Mouse (Mus musculus) lung, embryonic 16.5 days (tissue): Measurements from ENCODE around the gene Foxp1. TPM values are rescaled to one million over a fixed set of nuclear protein-coding genes. Genes with fewer than 3 reads are reported as not detected.

Experiments used
- ATAC-seq: fragments of 200-750 bp; cut with Nextera tagmentation; 2 replicates; pipeline ENCODE4 v1.8.0; 2017; ENCODE audit warnings: low read depth, mild to moderate bottlenecking, moderate library complexity
- H3K27ac ChIP-seq: fragments of 300-500 bp; sonication (generic); 2 replicates; pipeline ENCODE4 v1.5.1; 2014; ENCODE audit warnings: mild to moderate bottlenecking, control low read depth, low read length
- H3K27me3 ChIP-seq: fragments of 300-500 bp; sonication (generic); 2 replicates; pipeline ENCODE4 v1.6.1; 2014; ENCODE audit warnings: low read depth, low read length, mixed read lengths; ENCODE audit not compliant: control insufficient read depth, insufficient read depth
- H3K36me3 ChIP-seq: fragments of 300-500 bp; sonication (generic); 2 replicates; pipeline ENCODE4 v1.6.1; 2014; ENCODE audit warnings: low read length; ENCODE audit not compliant: control insufficient read depth, insufficient read depth
- H3K4me1 ChIP-seq: fragments of 300-500 bp; sonication (generic); replicated peaks from 2 replicates; pipeline ENCODE4 v1.6.1; 2014; ENCODE audit warnings: low read length, mixed read lengths; ENCODE audit not compliant: control insufficient read depth, insufficient read depth
- H3K4me2 ChIP-seq: fragments of 300-500 bp; sonication (generic); 2 replicates; pipeline ENCODE4 v1.6.1; 2014; ENCODE audit warnings: low read depth, low read length, control low read depth
- H3K4me3 ChIP-seq: fragments of 300-500 bp; sonication (generic); 2 replicates; pipeline ENCODE4 v1.5.1; 2014; ENCODE audit warnings: mild to moderate bottlenecking, low read length, control low read depth
- H3K9ac ChIP-seq: fragments of 300-500 bp; sonication (generic); 2 replicates; pipeline ENCODE4 v1.6.1; 2014; ENCODE audit warnings: low read length, control low read depth
- H3K9me3 ChIP-seq: fragments of 300-500 bp; sonication (generic); 2 replicates; pipeline ENCODE4 v1.6.1; 2016; ENCODE audit warnings: low read length; ENCODE audit not compliant: control insufficient read depth
- WGBS: fragments of 180-500 bp; shearing (Covaris S2); extraction: QIAGEN DNeasy Blood & Tissue Kit; methylation state at CpG from one replicate; pipeline ENCODE4 v1.1.7; 2014; 5-methylcytosine and 5-hydroxymethylcytosine counted together
- polyA plus RNA-seq: library from polyadenylated mRNA; unstranded; fragments of >200 nt; fragmentation: Nextera tagmentation; extraction: Ambion mirVana; gene quantifications from 2 replicates; pipeline ENCODE4 v1.2.1, GENCODE M21; 2015

Foxp1 gene
- polyA plus RNA-seq, 1 experiment from 2014 or later = 116 TPM

DNA sequence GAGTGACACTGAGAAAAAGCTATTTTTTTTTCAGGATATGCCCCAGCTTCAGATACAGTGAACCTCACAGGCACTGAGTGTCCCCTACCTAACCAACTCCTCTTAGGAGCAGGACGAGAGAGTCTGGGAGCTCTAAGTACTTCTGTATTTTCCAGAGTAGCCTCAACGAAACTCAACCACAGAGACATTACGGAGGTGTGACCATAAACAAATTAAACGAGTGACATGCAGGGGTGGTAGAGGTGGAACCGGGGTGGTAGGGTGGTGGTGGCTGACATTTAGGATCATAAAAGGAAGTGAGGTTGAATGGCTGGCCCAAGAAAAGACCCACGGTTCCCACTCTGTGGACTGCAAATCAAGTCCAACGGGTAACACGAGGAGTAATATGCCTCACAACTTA, 274.1 kb downstream of the Foxp1 start:
- no peaks in the 10 kb centered on the region for H3K9me3 ChIP-seq
- H3K27ac ChIP-seq = no peak overlapping the region
- no peaks in the 10 kb centered on the region for H3K4me1 ChIP-seq
- no peak overlapping the region for H3K9ac ChIP-seq
- H3K4me2 ChIP-seq = no peak overlapping the region
- no peaks in the 10 kb centered on the region; the same call in 1 of the 2 replicates for H3K36me3 ChIP-seq
- H3K4me3 ChIP-seq = no peak overlapping the region
- 67% methylated on average over 8 of the region's 8 CpGs for WGBS
- H3K27me3 ChIP-seq = no peaks in the 10 kb centered on the region
- ATAC-seq = no peak

DNA sequence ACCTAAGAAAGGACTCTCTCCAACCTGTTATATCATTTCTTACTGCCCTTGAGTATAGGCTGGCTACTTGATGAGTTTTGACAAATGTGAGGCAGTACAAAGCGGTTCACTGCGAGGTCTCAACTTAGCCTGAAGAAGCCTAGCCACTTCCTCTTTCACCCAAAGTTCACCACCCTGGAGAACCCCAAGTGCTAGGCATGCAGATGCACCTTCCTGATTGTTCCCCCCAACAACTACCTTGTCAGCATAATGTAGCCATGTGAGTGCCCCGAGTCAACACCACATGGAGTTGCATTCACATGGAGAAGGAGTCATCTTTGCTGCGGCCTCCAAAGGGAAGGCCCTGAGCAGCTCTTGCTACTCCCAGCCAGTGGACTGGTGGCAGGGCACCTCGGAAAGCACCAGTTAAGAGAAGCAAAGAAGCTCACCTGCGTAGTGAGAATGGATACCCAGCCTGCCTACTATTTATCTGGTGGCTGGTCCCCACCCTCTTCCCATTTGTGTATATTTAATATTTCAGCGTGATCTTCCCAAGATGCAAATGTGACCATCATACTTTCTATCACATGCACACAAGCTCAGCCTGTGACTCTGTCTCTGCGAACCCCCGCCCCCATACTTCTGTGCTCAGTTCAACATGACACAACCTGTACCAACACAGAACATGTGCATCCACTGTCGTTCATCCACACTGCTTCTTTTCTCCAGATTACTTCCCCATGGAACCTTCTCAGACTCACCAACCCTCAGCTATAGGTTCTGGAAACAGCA, 280.7 kb downstream of the Foxp1 start:
- Histone ChIP-seq H3K27ac (no peak overlapping the region), H3K9me3 (no peaks in the 10 kb centered on the region), H3K4me3 (no peak overlapping the region), H3K36me3 (no peaks in the 10 kb centered on the region; the same call in 1 of the 2 replicates), H3K4me1 (no peaks in the 10 kb centered on the region), H3K4me2 (no peak overlapping the region), H3K27me3 (no peaks in the 10 kb centered on the region), H3K9ac (no peak overlapping the region)
- WGBS = 93% methylated on average over 10 of the region's 10 CpGs
- no peak for ATAC-seq

DNA sequence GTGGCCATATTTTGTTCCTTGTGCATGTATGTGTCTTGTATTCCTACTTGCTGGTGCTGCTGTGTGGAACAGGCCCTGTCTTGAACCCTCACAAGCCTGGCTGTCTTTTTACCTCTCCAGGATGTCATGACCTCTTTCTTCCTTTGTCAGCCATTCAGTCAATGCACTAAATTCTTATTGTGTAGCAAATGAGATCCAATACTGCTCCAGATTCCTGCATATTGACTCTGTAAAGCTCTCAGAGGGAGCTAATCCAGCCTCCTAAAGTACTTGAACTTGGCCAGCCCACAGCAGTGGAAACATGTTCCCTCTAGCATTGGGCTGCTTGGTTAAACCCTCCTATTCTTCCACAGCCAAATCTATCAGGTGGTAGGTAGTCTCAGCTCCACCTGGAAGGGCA, 281.8 kb downstream of the Foxp1 start:
- Histone ChIP-seq H3K9ac (no peak overlapping the region), H3K9me3 (no peaks in the 10 kb centered on the region), H3K4me2 (no peak overlapping the region), H3K4me3 (no peak overlapping the region), H3K4me1 (no peaks in the 10 kb centered on the region), H3K27ac (no peak overlapping the region), H3K36me3 (no peaks in the 10 kb centered on the region), H3K27me3 (no peaks in the 10 kb centered on the region)
- no peak for ATAC-seq

DNA sequence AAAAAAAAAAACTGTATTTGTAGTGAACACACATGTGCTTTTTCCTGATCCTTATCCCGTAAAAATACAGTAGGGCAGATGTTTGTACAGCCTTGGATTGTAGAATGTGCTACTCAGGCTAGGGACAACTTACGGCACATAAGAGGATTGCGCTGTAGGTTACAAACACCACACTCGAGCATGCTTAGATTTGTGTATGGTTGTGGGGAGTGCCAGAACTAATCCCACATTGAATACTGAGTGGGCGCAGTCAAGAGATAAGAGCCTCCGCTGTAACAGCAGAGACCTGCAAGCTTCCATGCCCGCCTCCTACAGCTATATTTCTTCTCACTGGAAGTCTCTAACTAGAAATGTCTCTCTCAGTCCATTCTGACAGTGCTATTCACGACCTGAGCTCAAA, 286.9 kb downstream of the Foxp1 start:
- no peak overlapping the region for H3K27ac ChIP-seq
- H3K9ac ChIP-seq = no peak overlapping the region
- H3K27me3 ChIP-seq = no peaks in the 10 kb centered on the region
- no peak overlapping the region for H3K4me3 ChIP-seq
- no peaks in the 10 kb centered on the region for H3K9me3 ChIP-seq
- H3K4me1 ChIP-seq = no peaks in the 10 kb centered on the region
- ATAC-seq = no peak
- H3K4me2 ChIP-seq = no peak overlapping the region
- H3K36me3 ChIP-seq = no peaks in the 10 kb centered on the region
- 52% methylated on average over 8 of the region's 8 CpGs for WGBS

DNA sequence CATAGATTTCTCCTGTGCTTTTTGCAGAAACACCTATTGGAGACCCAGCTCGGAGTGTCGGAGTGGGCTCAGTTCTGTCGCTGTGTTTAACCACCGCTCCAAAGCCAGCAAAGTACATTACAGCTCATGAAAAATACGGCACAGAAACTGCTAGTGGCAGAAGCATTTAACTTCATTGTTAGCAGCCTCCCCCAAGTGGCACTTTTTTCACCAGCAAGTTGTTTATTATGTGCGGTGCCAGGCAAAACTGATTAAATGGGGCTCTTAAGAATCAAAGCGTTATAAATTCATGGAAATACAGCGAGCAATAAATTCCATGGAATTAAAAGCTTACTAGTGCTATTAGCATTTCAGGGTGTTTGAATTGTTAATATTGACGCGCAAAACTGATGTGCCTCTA, 289.1 kb downstream of the Foxp1 start:
- Histone ChIP-seq H3K9me3 (no peaks in the 10 kb centered on the region), H3K27me3 (no peaks in the 10 kb centered on the region), H3K9ac (no peak overlapping the region), H3K36me3 (no peaks in the 10 kb centered on the region), H3K4me1 (no peaks in the 10 kb centered on the region), H3K27ac (no peak overlapping the region), H3K4me3 (no peak overlapping the region), H3K4me2 (no peak overlapping the region)
- ATAC-seq = no peak
- WGBS = 89% methylated on average over 10 of the region's 10 CpGs

DNA sequence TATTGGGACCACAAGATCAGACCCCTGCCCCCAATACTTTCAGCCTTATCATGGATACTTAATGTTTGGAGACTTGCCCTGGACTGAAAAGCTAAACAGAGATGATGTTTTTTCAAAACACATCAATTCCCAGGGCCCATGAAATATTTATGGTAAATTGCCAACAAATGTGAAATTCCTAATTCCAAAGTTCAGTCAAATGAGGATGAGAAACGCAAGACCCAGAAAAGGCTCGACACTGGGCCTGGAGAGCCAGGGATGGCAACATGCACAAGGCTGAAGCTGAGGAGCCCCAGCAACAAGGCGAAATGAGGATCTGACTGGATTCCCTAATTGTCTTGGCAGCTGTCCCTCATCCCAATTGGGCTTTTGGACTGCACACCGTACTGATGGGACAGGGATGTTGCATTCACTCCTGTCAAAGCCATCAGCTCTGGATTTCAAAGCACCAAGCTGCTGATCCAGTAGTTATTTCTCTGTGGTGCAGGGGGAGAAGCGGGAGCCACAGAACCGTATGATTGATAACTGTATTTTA, 294.1 kb downstream of the Foxp1 start:
- H3K4me2 ChIP-seq = no peak overlapping the region
- no peak for ATAC-seq
- 62% methylated on average over 6 of the region's 6 CpGs for WGBS
- H3K9me3 ChIP-seq = no peaks in the 10 kb centered on the region
- no peaks in the 10 kb centered on the region for H3K27me3 ChIP-seq
- no peaks in the 10 kb centered on the region for H3K36me3 ChIP-seq
- H3K4me1 ChIP-seq = no peaks in the 10 kb centered on the region
- H3K27ac ChIP-seq = no peak overlapping the region
- H3K4me3 ChIP-seq = no peak overlapping the region
- H3K9ac ChIP-seq = no peak overlapping the region

DNA sequence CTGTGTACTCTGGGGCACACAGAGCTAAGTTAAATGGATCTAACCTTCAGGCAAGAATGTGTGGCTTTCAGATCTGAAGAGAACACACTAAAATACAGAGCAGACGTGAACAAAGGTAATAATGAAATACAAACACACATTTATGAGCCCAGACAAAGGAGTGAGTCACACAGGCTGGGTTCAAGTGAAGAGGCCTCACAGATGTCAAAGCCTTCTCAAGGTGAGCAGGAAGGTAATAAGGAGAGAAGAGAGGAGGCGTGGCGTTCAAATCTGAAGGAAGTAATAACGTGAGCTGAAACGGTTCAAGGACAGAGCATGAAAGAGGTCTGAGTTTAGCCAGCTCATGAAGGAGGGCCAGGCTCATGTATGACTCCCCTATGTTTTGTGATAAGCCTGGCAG, 301.4 kb downstream of the Foxp1 start:
- no peaks in the 10 kb centered on the region for H3K4me1 ChIP-seq
- 77% methylated on average over 5 of the region's 5 CpGs for WGBS
- no peak overlapping the region for H3K4me2 ChIP-seq
- H3K9me3 ChIP-seq = no peaks in the 10 kb centered on the region
- no peak overlapping the region for H3K4me3 ChIP-seq
- H3K27ac ChIP-seq = no peak overlapping the region
- H3K36me3 ChIP-seq = no peaks in the 10 kb centered on the region
- no peaks in the 10 kb centered on the region for H3K27me3 ChIP-seq
- ATAC-seq = no peak
- no peak overlapping the region for H3K9ac ChIP-seq

DNA sequence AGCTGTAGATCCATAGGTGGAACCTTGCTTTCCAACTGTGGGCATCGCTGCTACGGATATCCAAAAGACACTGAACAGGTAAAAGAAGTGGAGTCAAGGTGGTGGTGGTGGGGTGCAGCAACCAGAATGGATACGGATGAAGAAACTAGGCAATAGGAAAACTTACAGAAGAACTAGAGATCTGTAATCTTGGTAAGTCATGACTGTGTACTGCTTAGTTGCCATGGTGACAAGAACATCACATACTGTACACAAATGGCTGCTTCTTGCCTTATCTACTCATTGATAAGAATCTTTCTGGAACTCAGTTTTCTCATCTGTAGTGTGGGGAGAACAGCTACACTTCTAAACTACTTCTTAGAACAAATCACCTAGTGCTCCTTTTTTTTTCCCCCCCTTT, 302.0 kb downstream of the Foxp1 start:
- H3K4me1 ChIP-seq = no peaks in the 10 kb centered on the region
- WGBS = 96% methylated on average over 3 of the region's 3 CpGs
- H3K4me2 ChIP-seq = no peak overlapping the region
- H3K9me3 ChIP-seq = no peaks in the 10 kb centered on the region
- ATAC-seq = no peak
- no peak overlapping the region for H3K27ac ChIP-seq
- no peaks in the 10 kb centered on the region for H3K36me3 ChIP-seq
- H3K27me3 ChIP-seq = no peaks in the 10 kb centered on the region
- H3K9ac ChIP-seq = no peak overlapping the region
- no peak overlapping the region for H3K4me3 ChIP-seq

DNA sequence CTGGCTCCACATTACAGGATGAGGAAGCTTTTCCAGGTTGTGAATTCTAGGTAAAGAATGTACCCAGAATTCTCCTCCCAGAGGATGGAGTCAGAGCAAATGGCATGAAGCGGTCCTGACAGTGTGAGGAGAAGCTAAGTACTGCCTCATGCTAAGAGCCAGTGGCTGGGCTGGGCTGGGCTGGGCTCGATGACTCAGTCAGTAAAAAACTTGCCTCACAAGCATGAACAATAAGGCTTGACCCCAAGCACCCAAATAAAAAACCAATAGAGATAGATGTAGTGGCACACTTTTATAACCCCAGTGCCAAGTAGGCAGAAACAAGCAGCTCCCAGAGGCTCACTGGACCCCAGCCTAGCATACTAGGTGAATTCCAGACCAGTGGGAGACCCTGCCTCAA, 304.7 kb downstream of the Foxp1 start:
- Histone ChIP-seq H3K27me3 (no peaks in the 10 kb centered on the region), H3K9ac (no peak overlapping the region), H3K36me3 (no peaks in the 10 kb centered on the region), H3K4me3 (no peak overlapping the region), H3K4me1 (no peaks in the 10 kb centered on the region), H3K27ac (no peak overlapping the region), H3K9me3 (no peaks in the 10 kb centered on the region), H3K4me2 (no peak overlapping the region)
- ATAC-seq = no peak
- WGBS = 58% methylated on average over 2 of the region's 2 CpGs
